Mouse (Mus musculus): ENCODE measurements around the gene Fchsd2.

The Fchsd2 gene

GRCm38 (mm10) chr7:101072123-101072740 is 20.4 kb upstream of the Fchsd2 start:
- no peak for DNase-seq (ENCODE audit: low spot score)

GRCm38 (mm10) chr7:101074170-101074767 is 18.4 kb upstream of the Fchsd2 start:
- no peak for DNase-seq (ENCODE audit: low spot score)

GRCm38 (mm10) chr7:101083562-101084166 is 9.0 kb upstream of the Fchsd2 start:
- DNase-seq (ENCODE audit: low spot score), result no peak

GRCm38 (mm10) chr7:101084816-101085456 is 7.7 kb upstream of the Fchsd2 start:
- DNase-seq (ENCODE audit: low spot score), result no peak

- DNase-seq (ENCODE audit: low spot score), result no peak
These were observed 6.9 kb upstream of the Fchsd2 start for GRCm38 (mm10) chr7:101085779-101086178.

- DNase-seq (ENCODE audit: low spot score), result no peak
These were observed 4.0 kb upstream of the Fchsd2 start for GRCm38 (mm10) chr7:101088687-101089086.

GRCm38 (mm10) chr7:101089242-101089641 is 3.4 kb upstream of the Fchsd2 start:
- DNase-seq (ENCODE audit: low spot score), result no peak

- DNase-seq (ENCODE audit: low spot score), result no peak
These were observed 568 bp downstream of the Fchsd2 start for GRCm38 (mm10) chr7:101093231-101093630.

- DNase-seq (ENCODE audit: low spot score), result no peak
These were observed 2.1 kb downstream of the Fchsd2 start for GRCm38 (mm10) chr7:101094746-101095145.

GRCm38 (mm10) chr7:101095560-101095959 is 2.9 kb downstream of the Fchsd2 start:
- no peak for DNase-seq (ENCODE audit: low spot score)

- no peak for DNase-seq (ENCODE audit: low spot score)
These were observed 3.9 kb downstream of the Fchsd2 start for GRCm38 (mm10) chr7:101096576-101096975.

GRCm38 (mm10) chr7:101097084-101097483 is 4.4 kb downstream of the Fchsd2 start:
- no peak for DNase-seq (ENCODE audit: low spot score)

- no peak for DNase-seq (ENCODE audit: low spot score)
These were observed 7.3 kb downstream of the Fchsd2 start for GRCm38 (mm10) chr7:101099981-101100380.

GRCm38 (mm10) chr7:101101156-101101691 is 8.6 kb downstream of the Fchsd2 start:
- no peak for DNase-seq (ENCODE audit: low spot score)

- no peak for DNase-seq (ENCODE audit: low spot score)
These were observed 14.0 kb downstream of the Fchsd2 start for GRCm38 (mm10) chr7:101106666-101107065.

GRCm38 (mm10) chr7:101107073-101107810 is 14.6 kb downstream of the Fchsd2 start:
- DNase-seq (ENCODE audit: low spot score), result peak; percentile 12

GRCm38 (mm10) chr7:101107968-101108652 is 15.4 kb downstream of the Fchsd2 start:
- DNase-seq (ENCODE audit: low spot score), result peak; percentile 98

- DNase-seq (ENCODE audit: low spot score), result peak; percentile 81
These were observed 16.0 kb downstream of the Fchsd2 start for GRCm38 (mm10) chr7:101108653-101109005.

- peak; percentile 66 for DNase-seq (ENCODE audit: low spot score)
These were observed 16.6 kb downstream of the Fchsd2 start for GRCm38 (mm10) chr7:101109006-101109855.

GRCm38 (mm10) chr7:101109856-101110350 is 17.2 kb downstream of the Fchsd2 start:
- peak; percentile 43 for DNase-seq (ENCODE audit: low spot score)
